Mouse (Mus musculus) gonadal fat pad, adult 2 months (tissue): ENCODE data around the gene Commd1. TPM values are rescaled to one million over a fixed set of nuclear protein-coding genes. Genes with fewer than 3 reads are reported as not detected.

ENCODE experiments used
- DNase-seq: peaks from one replicate; pipeline ENCODE4 v3.0.0-alpha.2; 2012; ENCODE audit warnings: low read depth
- polyA plus RNA-seq: library from polyadenylated mRNA; depleted of rRNA; stranded (reverse); fragments of >200 nt; gene quantifications from 2 replicates; pipeline ENCODE4 v1.2.3, GENCODE M21; 2012

Commd1 gene
- polyA plus RNA-seq, 1 experiment = 16.4 TPM

DNA sequence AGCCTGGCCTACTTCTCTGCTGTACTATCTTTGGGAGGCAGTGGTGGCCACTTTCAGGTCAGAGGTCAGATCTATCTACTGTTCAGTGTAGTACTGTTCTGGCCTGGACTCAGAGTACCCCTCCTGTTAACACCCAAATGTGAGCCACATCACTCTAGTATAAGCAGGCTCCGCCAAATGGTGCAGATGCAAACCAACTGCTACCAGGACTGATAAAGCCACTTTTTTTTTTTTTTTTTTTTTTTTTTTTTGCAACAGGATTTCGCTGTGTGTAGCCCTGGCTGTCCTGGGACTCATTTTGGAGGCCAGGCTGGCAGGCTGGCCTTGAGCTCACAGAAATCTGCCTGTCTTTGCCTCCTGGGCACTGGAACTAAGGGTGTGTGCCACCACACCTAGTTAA is 43.2 kb downstream of the Commd1 start:
- DNase-seq = no peak

DNA sequence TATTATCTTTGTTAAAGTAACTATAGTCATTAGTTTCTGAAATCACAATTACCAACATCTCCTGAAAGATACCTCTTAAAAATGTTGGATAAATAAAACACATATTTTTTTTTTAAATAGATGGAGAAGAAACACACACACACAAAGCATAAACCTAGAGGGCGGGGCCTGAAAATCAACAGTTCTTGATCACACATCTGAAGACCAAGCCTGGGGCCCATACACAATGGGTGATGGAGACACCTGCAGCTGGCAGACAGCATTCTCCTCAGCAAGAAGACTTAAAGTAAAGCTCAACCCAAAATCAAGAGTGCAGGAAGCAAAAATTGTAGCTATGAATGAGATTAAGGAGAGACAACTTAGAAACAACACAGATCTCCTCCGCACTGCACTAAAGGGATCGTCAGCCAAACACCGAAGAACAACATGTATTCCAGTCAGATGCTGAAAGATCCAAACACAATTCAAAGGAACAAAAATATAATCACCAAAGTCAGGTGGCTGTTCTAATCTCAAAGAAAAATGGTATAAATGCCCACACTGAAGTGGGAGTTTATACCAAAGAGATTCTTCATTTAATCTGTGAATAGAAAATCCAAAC is 44.4 kb downstream of the Commd1 start:
- DNase-seq = no peak

DNA sequence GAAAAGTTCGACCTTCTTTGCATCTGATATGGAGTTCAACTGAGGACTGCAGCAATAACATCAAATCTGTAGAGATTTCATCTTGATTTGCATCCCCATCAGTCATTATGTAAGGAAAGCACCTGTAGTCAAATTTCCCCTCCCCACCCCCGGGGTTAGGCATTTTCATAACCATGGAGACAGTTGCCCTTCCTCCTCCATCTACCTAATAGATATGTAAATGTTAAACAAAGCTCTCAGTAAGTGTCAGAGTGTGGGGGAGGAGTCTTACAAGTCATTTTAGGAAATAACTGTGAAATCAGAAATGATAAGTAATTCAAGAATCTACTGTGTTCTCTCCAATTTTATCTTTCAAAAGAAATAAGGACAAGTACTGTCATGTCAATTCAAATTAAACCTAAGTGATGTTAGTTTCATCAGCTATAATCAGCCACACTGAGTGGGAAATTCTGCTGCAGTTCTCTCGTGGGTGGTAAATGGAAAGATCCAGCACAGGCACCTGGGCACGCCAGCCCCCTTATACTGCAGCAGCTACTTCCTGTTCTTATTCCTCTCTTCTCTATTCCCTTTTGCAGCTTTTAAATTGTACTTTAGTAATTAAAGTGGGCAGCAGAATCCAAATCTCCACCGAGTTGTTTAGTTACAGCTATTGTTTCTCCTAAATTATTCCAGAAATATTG is 45.6 kb downstream of the Commd1 start:
- no peak for DNase-seq

DNA sequence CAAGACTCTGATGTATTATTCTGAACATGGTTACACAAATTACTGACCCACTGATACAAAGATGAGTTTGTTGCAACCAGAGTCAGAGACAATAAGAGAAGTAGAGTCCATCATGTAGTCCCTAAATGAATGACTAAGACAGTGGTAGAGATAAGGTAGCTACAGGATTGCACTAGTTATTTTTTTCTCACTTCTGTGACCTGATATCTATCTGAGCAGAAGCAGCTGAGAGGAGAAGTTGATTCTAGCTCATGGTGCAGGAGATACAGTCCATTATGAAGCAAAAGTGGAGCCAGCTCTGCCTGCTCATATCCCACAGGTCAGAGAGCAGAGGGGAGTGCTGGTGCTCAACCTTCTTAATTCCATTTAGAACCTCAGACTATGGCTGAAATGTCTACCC is 50.0 kb downstream of the Commd1 start:
- DNase-seq = no peak

DNA sequence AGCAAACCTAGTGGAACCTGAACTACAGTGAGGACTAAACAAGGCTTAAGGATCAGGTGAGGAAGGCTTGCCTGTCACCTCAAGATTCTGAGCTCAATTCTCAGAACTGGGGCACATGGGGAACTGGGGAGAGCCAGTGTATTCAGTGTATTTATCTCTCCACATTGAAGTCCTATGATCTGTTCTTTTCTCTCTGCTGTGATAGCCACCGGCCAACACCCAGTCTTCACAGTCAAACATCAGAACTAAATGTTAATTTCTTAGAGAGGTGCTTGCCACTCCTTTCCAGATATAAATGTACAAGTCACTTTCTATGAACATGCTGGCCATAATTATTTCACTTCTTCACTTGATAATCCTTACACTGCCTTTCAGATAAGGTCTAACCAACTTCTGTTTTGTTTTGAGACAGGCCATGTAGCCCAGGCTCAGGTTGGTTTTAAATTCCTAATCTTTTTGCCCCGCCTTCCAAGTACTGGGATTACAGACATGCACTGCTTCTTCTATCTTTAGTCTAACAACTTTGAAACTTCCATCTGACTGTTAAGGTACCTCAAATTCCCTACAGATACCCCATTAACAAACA is 50.8 kb downstream of the Commd1 start:
- no peak for DNase-seq

DNA sequence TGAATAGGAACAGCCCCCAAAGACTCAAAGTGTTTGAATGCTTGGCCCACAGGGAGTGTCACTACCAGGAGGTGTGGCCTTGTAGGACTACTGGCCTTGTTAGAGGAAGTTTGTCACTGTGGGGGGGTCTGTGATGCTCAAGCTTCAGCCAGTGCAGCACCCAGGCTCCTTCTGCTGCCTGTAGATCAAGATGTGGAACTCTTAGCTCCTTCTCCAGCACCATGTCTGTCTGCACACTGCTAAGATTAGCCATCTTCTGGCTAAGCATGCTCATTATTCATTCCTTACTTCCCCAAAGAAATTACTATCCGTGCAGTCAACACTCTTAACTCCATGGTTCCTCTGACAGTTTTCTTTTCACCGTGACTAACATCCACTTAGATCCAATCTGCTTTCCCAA is 52.1 kb downstream of the Commd1 start:
- no peak for DNase-seq

DNA sequence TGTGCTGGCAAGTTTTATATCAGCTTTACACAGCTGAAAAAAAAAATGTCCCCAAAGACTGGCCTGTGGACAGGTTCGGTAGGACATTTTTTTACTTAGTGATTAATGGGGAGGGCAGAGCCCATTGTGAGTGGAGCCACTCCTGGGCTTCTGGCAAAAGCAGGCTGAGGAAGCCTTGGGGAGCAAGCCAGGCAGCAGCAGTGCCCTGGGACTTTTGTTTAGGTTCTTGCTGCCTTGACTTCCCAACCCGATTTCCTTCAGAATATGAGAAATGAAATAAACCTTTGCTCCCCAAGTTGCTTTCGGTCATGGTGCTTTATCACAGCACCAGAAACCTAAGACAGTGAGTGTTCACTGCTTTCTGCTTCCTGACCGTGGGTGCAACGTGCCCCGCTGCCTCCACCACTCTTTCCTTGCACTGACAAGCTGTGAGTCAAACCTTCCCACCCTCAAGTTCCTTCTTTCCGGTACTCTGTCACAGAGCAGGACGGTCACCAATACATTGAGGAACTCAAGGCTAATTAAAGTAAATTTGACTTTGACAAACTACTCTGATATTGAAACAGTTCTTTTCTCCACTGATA is 53.5 kb downstream of the Commd1 start:
- DNase-seq = no peak

DNA sequence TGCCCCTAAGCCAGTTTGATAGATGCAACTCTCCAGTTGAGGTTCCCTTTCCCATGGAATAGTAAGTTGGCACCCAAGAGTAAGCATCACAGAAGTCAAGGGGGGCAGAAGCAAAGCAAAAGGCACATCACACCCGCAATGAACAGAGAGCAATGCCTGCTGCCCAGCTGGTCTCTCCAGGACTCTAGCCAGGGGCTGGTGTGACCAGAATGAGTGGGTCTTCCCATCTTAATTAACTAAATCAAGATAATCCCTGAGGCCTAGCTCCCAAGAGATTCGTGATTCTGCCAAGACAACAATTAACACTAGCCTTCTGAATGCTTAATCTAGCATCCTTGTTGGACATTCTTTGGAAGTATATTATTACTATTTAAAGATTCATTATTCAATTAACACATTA is 58.6 kb downstream of the Commd1 start:
- DNase-seq = no peak

DNA sequence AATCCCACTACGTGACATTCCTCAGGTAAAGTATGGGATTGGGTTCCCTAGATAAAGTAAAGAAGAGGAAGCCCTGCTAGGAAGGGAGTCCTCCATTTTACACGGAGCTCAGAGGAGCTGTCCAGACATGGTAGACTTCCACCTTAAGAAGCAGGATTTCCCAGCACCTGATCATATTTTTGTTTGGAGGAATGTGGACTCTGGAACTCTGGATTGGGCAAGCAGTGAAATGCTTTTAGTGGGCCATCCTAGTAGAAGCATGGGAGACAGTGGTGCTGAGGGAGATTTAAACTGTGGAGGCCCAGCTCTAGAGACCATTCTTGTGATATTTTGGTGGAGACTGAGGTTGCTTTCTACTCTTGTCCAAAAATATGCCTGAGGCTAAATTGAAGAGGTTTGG is 59.6 kb downstream of the Commd1 start:
- no peak for DNase-seq

DNA sequence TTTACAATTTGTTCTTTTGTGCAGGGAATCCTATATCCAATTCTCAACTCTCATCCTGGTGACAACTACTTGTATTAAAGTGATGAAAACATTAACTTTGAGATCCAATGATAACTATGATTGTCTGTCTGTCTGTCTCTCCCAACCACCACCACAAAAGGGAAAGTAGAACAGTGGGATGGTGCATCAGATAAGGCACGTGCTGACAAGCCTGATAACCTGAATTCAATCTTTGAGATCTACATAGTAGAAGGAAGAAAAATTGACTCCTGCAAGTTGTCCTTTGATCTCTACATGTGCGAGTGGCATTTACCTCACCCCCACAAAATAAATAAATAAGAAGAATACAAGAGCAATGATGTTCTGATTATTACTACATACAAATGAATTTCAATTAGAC is 62.8 kb downstream of the Commd1 start:
- no peak for DNase-seq

DNA sequence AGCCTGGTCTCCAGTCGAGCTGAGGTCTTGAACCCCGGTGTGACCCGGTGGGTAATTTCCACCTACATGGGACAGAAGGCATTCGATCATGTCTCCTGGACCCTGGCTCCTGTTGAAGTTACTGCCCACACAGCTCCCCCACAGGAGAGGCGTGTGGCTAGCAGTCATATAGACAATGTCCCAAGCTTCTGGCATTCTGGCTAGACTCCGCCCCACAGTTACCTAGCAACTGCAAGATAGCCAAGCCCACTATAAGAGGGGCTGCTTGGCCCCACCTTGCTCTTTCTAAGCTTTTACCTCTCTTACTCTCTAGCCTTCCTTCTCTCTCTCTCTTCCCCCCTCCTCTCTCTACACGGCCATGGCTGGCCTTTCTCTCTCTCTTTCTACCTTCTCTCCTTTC is 64.4 kb downstream of the Commd1 start:
- DNase-seq = no peak

DNA sequence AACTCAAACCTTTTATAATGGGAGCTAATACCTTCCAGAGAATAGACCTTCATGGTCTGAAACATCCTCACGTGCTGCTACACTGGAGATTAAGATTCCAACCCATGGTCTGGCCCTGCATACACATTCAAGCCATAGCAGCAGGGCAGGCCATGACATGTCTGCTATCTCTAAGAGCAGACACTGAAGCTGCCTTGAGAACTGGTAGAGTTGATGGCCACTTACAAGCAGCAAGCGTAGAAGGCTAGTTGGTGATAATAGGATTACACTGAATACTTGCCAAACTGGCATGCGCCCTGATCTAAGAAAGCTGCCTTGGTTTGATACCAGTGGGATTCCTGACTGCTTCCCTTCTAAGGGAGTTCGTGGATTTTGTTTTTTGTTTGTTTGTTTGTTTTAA is 68.4 kb downstream of the Commd1 start:
- DNase-seq = no peak

DNA sequence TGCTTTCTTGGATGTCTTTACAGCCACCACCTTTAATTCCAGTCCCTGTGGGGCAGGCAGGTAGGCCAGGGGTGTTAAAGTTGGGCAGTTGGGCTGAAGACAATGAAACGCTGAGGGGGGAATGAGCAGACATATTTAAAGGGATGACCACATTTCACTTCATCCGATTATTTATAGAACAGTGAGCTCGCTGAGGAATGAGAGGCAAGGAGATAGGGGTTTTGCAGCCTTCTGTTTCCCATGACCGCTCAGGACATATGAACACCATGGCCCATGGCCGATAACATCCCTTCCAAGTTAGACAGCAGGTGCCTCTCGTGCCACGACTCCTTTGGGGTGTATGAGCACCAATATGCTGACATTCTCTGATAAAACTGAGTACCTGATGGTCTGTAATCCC is 70.4 kb downstream of the Commd1 start:
- no peak for DNase-seq

DNA sequence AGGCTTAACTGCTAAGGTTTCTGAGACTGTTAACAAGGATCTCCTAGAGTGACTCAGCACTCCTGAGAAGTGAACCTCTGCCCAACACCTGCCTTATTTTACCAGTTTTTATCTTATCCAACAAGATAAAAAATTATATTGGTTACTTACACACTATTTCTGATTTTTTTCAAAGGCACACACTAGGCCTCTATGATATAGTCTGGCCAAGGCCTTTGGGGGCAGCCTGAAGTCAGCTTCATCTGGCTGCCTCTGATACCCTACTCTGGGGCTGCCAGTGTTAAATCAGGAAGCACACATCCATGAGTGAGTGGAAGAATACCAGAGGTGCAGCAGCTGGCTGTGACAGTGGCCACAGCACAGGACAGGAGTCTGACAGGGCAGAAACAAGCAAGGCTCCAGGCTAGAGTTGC is 75.7 kb downstream of the Commd1 start:
- DNase-seq = no peak

DNA sequence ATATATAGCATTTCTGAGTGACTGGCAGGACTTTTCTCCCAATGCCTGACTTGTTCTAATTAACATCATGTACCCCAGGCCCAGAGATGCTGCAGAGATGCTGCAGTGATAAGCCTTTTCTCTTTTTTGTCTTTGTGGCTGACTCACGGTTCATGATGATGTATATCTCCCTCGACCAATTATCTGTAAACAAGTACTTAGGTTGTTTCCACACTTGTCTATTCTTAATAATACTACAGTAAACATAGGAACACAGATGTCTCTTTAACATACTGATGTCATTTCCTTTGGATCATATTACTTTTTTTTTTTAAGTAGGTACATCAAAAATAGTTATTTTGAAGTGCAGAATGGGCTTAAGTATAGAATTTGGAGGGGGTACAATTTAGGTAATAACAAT is 79.3 kb downstream of the Commd1 start:
- DNase-seq = no peak

DNA sequence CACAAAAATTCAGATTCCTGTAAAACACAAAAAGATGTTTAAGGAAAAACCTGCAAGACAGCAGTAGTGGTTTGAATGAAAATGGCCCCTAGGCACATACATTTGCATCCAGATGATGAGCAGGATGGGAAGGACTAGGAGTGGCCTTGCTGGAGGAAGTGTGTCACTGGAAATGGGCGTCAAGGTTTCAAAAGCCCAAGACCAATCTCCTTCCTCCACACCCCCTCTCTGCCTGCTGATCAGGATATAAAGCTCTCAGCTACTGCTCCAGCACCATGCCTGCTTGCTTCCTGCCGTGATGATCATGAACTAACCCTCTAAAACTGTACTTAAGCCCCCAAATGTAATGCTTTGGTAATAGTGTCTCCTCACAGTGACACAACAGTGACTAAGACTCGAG is 82.1 kb downstream of the Commd1 start:
- DNase-seq = no peak

DNA sequence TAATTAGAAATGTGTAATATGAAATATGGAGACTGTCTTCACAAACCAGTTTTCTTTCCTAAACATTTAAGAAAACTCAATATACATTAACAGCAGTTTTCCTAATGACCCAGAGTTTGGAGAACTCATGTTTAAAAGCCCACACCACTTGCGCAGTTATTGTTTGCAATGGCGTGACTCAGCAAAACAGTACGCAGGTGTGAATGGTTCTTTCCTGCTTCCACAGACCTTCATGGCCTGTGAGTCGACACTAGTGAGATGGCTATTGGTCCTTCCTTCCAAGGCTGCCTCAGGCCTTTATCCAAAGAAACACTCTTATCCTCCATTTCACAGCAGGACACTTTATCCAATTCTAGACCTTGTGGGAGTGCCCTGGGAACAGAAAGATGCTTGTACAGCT is 84.5 kb downstream of the Commd1 start:
- DNase-seq = no peak

DNA sequence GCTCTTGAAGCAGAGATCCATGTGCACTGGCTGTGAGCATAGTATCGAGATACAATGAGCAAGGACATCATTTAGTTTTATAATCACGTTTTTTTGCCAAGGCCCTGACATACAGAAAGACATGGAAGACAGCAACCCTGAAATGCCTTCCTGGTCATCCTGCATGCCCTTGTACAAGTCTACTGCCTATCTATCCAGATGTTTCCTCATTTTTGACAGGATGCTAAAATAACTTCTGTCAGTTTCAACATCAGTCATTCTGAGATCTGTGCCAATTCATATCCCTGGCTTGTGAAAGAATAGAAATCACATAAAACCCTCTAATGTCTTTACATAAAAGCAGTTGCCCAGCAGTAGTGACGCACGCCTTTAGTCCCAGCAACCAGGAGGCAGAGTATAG is 85.1 kb downstream of the Commd1 start:
- no peak for DNase-seq

DNA sequence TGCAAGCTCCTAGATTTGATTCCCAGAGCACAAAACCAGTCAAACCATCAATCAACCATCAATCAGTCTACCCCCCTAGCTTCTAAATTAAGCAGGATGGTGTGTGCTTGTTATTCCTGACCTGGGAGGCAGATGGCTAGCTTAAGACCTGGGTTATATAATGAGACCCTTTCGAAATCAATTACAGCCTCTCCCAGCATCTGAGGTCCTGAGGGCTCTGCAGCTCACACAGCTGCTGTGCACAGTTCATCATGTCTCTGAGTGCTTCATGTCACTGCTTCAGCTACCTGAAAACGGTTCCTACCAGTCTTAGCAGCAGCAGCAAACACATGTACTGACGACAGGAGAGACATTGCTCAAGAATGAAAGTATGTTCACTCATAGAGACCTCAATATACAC is 89.1 kb downstream of the Commd1 start:
- no peak for DNase-seq

DNA sequence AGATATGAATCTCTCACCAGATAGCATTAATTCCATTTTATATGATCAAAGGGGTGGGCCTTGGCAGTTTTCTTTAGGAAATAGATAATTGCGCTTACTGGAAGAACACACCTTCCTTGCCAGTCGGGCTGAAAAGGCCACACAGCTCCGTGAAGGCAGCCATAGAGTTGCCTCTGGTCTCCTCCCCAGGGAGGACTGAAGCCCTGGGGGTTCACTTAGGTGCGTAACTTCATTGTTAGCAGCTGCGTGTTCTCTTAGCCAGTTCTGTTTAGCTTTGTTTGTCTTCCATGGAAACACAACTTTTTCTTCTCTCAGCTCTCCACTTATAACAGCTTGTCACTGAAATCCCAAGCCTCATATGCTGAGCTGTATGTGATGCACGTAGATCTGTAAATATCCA is 89.7 kb downstream of the Commd1 start:
- no peak for DNase-seq

DNA sequence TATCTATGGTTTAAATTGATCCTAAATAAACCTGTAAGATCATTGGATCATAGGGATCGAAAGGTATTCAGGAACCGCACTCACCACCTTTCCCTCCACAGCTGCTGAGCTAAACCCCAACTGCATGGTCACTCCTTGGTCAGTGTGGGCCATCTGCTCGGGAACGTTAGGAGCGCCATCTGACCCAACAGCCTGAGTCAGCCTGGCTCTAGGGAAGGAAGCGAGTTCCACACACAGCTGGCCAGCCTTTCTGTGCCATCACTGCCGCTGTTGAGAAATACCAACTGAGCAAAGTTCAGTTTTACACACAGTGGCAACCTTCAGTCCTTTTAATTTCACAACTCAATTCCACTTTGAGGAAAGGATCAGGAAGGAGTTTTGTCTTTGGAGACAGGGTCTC is 90.3 kb downstream of the Commd1 start:
- DNase-seq = no peak

DNA sequence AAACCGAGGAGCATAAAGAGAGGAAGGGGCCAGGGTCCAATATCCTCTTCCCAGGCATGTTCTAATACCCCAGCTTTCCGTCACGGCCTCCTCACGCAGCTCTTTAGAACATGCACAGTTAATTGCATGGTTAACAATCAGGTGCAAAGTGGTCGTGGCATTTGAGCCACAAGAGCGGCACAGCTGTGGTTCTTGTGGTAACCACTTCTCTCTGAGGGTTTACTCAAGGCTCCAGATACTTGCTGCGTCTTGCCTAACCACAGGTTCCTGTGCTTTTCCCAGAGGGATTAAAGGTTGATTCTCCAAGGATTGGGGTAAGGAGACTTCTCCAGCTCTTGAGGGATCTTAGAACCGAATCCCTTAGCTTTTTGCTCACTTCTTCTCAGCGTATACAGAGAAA is 90.9 kb downstream of the Commd1 start:
- no peak for DNase-seq

DNA sequence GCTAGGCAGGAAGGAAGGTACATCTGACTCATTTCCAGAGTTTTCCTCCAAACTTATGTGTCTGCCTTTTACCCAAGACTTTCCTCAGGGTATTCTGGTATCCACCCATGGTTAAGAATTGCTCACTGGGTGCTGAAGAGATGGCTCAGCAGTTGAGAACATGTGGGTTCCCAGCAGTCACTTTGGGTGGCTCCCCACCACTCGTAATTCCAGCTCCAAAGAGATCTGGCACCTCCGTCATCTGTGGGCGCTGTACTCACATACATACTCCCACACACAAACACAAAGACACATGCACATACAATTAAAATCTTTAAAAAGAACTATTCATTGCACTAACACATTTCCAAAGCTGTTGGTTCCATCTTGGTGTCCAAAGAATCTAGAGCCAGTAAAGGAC is 93.0 kb downstream of the Commd1 start:
- DNase-seq = no peak
